Mouse (Mus musculus) MEL (cell line): ENCODE results near the gene Tbc1d13. TPM values are rescaled to one million over a fixed set of nuclear protein-coding genes. Genes with fewer than 3 reads are reported as not detected.

ENCODE experiments used
- DNase-seq: peaks from one replicate; pipeline ENCODE4 v3.0.0; 2011; ENCODE audit warnings: low read depth, low spot score
- H3K27ac ChIP-seq: 2 replicates; pipeline ENCODE4 v1.5.1; 2012; ENCODE audit warnings: low read depth, mild to moderate bottlenecking, control low read depth, low read length, moderate library complexity; ENCODE audit not compliant: control insufficient read depth
- H3K27me3 ChIP-seq, 2 experiments: fragments of 150-350 bp in 1 of 2; sonication (generic) in 1 of 2; 2 replicates each; pipeline ENCODE4 v1.6.1; 2012; ENCODE audit warnings: low read length in 2 of 2, mild to moderate bottlenecking in 2 of 2, improper control_type of control experiment in 1 of 2, moderate library complexity in 1 of 2; ENCODE audit not compliant: insufficient read depth in 2 of 2, control insufficient read depth in 1 of 2
- H3K36me3 ChIP-seq, 2 experiments: 2 replicates each; pipeline ENCODE4 v1.6.1; 2012 to 2014; ENCODE audit warnings: low read length in 2 of 2, improper control_type of control experiment in 1 of 2, inconsistent platforms in 1 of 2, mild to moderate bottlenecking in 1 of 2; ENCODE audit not compliant: insufficient read depth in 2 of 2, control insufficient read depth in 1 of 2
- H3K4me1 ChIP-seq, 2 experiments: fragments of 150-350 bp in 1 of 2; sonication (generic) in 1 of 2; 2 replicates each; pipeline ENCODE4 v1.6.1; 2012; ENCODE audit warnings: low read length in 2 of 2, improper control_type of control experiment in 1 of 2, mild to moderate bottlenecking in 1 of 2; ENCODE audit not compliant: insufficient read depth in 2 of 2, control insufficient read depth in 1 of 2
- H3K4me3 ChIP-seq, 2 experiments: fragments of 150-350 bp in 1 of 2; sonication (generic) in 1 of 2; 2 replicates each; pipeline ENCODE4 v1.5.1; 2012; ENCODE audit warnings: low read depth in 2 of 2, low read length in 2 of 2, mild to moderate bottlenecking in 2 of 2, moderate library complexity in 2 of 2, control low read depth in 1 of 2, improper control_type of control experiment in 1 of 2; ENCODE audit not compliant: control insufficient read depth in 1 of 2, insufficient read depth in 1 of 2
- H3K79me2 ChIP-seq: 2 replicates; pipeline ENCODE4 v1.6.1; 2012; ENCODE audit warnings: mild to moderate bottlenecking, low read length, moderate library complexity; ENCODE audit not compliant: control insufficient read depth, poor library complexity, insufficient read depth
- H3K9ac ChIP-seq: 2 replicates; pipeline ENCODE4 v1.6.1; 2012; ENCODE audit warnings: low read depth, mild to moderate bottlenecking, control low read depth, low read length, moderate library complexity; ENCODE audit not compliant: control insufficient read depth, poor library complexity, severe bottlenecking
- H3K9me3 ChIP-seq: fragments of 150-350 bp; sonication (generic); replicated peaks from 2 replicates; pipeline ENCODE4 v1.6.1; 2012; ENCODE audit warnings: mild to moderate bottlenecking, low read length, improper control_type of control experiment, moderate library complexity; ENCODE audit not compliant: insufficient read depth
- BHLHE40 ChIP-seq: IDR thresholded peaks from 2 replicates; pipeline ENCODE4 v1.6.1; 2012; ENCODE audit warnings: low read depth, mild to moderate bottlenecking, inconsistent platforms, low read length, improper control_type of control experiment, borderline replicate concordance
- CHD1 ChIP-seq: IDR thresholded peaks from 2 replicates; pipeline ENCODE4 v1.6.1; 2012; ENCODE audit warnings: low read depth, mild to moderate bottlenecking, inconsistent platforms, low read length, improper control_type of control experiment
- CHD2 ChIP-seq: IDR thresholded peaks from 2 replicates; pipeline ENCODE4 v1.6.1; 2011; ENCODE audit warnings: low read length, improper control_type of control experiment
- CTCF ChIP-seq, 3 experiments: IDR thresholded peaks in 2 of 3; conservative IDR thresholded peaks in 1 of 3; 2 replicates each; pipeline ENCODE4 v1.5.1; 2011 to 2012; ENCODE audit warnings: low read length in 3 of 3, low read depth in 2 of 3, mild to moderate bottlenecking in 2 of 3, improper control_type of control experiment in 1 of 3, inconsistent platforms in 1 of 3, mixed read lengths in 1 of 3, moderate library complexity in 1 of 3; ENCODE audit not compliant: control insufficient read depth in 1 of 3, insufficient read depth in 1 of 3, poor library complexity in 1 of 3, severe bottlenecking in 1 of 3
- E2F4 ChIP-seq: IDR thresholded peaks from 2 replicates; pipeline ENCODE4 v1.6.1; 2011; ENCODE audit warnings: low read depth, low read length, improper control_type of control experiment, borderline replicate concordance
- ELF1 ChIP-seq: IDR thresholded peaks from 2 replicates; pipeline ENCODE4 v1.6.1; 2014; ENCODE audit warnings: low read depth, mild to moderate bottlenecking, inconsistent platforms, low read length, improper control_type of control experiment, moderate library complexity
- EP300 ChIP-seq, 2 experiments: IDR thresholded peaks; 2 replicates each; pipeline ENCODE4 v1.6.1; 2011; ENCODE audit warnings: improper control_type of control experiment in 2 of 2, low read length in 2 of 2, low read depth in 1 of 2, mild to moderate bottlenecking in 1 of 2
- ETS1 ChIP-seq: IDR thresholded peaks from 2 replicates; pipeline ENCODE4 v1.6.1; 2012; ENCODE audit warnings: low read depth, mild to moderate bottlenecking, inconsistent platforms, low read length, improper control_type of control experiment, moderate library complexity
- GABPA ChIP-seq: IDR thresholded peaks from 2 replicates; pipeline ENCODE4 v1.6.1; 2012; ENCODE audit warnings: low read depth, mild to moderate bottlenecking, inconsistent platforms, low read length, improper control_type of control experiment, moderate library complexity
- HCFC1 ChIP-seq: IDR thresholded peaks from 2 replicates; pipeline ENCODE4 v1.6.1; 2012; ENCODE audit warnings: low read depth, mild to moderate bottlenecking, inconsistent platforms, low read length, improper control_type of control experiment, moderate library complexity
- JUND ChIP-seq: IDR thresholded peaks from 2 replicates; pipeline ENCODE4 v1.6.1; 2011; ENCODE audit warnings: low read depth, mild to moderate bottlenecking, improper control_type of control experiment, low read length
- KAT2A ChIP-seq: conservative IDR thresholded peaks from 2 replicates; pipeline ENCODE4 v1.6.1; 2012; ENCODE audit warnings: low read depth, low read length, improper control_type of control experiment, inconsistent platforms
- MAFK ChIP-seq: IDR thresholded peaks from 2 replicates; pipeline ENCODE4 v1.6.1; 2011; ENCODE audit warnings: low read depth, mild to moderate bottlenecking, low read length, improper control_type of control experiment, borderline replicate concordance
- MAX ChIP-seq: IDR thresholded peaks from 2 replicates; pipeline ENCODE4 v1.6.1; 2011; ENCODE audit warnings: low read length, improper control_type of control experiment
- MAZ ChIP-seq: IDR thresholded peaks from 2 replicates; pipeline ENCODE4 v1.6.1; 2012; ENCODE audit warnings: low read depth, mild to moderate bottlenecking, inconsistent platforms, low read length, improper control_type of control experiment
- MXI1 ChIP-seq: IDR thresholded peaks from 2 replicates; pipeline ENCODE4 v1.6.1; 2011; ENCODE audit warnings: mild to moderate bottlenecking, low read depth, low read length, improper control_type of control experiment
- MYC ChIP-seq: IDR thresholded peaks from 2 replicates; pipeline ENCODE4 v1.6.1; 2011; ENCODE audit warnings: low read depth, mild to moderate bottlenecking, low read length, improper control_type of control experiment, moderate library complexity
- NELFE ChIP-seq: IDR thresholded peaks from 2 replicates; pipeline ENCODE4 v1.6.1; 2011; ENCODE audit warnings: low read depth, low read length, improper control_type of control experiment
- NRF1 ChIP-seq: IDR thresholded peaks from 2 replicates; pipeline ENCODE4 v1.6.1; 2014; ENCODE audit warnings: low read depth, mild to moderate bottlenecking, inconsistent platforms, low read length, improper control_type of control experiment, moderate library complexity; ENCODE audit not compliant: poor library complexity, insufficient read depth, severe bottlenecking
- POLR2A ChIP-seq, 2 experiments: IDR thresholded peaks; 2 replicates each; pipeline ENCODE4 v1.6.1; 2011 to 2012; ENCODE audit warnings: low read length in 2 of 2, mild to moderate bottlenecking in 2 of 2, control low read depth in 1 of 2, improper control_type of control experiment in 1 of 2, low read depth in 1 of 2, moderate library complexity in 1 of 2; ENCODE audit not compliant: control insufficient read depth in 1 of 2, insufficient read depth in 1 of 2, poor library complexity in 1 of 2
- POLR2AphosphoS2 ChIP-seq: IDR thresholded peaks from 2 replicates; pipeline ENCODE4 v1.6.1; 2011; ENCODE audit warnings: low read length, improper control_type of control experiment
- RAD21 ChIP-seq: IDR thresholded peaks from 2 replicates; pipeline ENCODE4 v1.6.1; 2011; ENCODE audit warnings: mild to moderate bottlenecking, low read depth, low read length, improper control_type of control experiment
- RCOR1 ChIP-seq: IDR thresholded peaks from 2 replicates; pipeline ENCODE4 v1.6.1; 2012; ENCODE audit warnings: low read depth, mild to moderate bottlenecking, inconsistent platforms, low read length, improper control_type of control experiment
- SIN3A ChIP-seq: IDR thresholded peaks from 2 replicates; pipeline ENCODE4 v1.6.1; 2012; ENCODE audit warnings: low read length, improper control_type of control experiment, inconsistent platforms
- TAL1 ChIP-seq: IDR thresholded peaks from 2 replicates; pipeline ENCODE4 v1.6.1; 2012; ENCODE audit warnings: mild to moderate bottlenecking, inconsistent platforms, low read length, moderate library complexity, mixed read lengths
- TBP ChIP-seq: IDR thresholded peaks from 2 replicates; pipeline ENCODE4 v1.8.0; 2011; ENCODE audit warnings: low read depth, low read length, improper control_type of control experiment
- TCF12 ChIP-seq: IDR thresholded peaks from 2 replicates; pipeline ENCODE4 v1.6.1; 2014; ENCODE audit warnings: low read depth, mild to moderate bottlenecking, inconsistent platforms, low read length, improper control_type of control experiment, moderate library complexity
- UBTF ChIP-seq: IDR thresholded peaks from 2 replicates; pipeline ENCODE4 v1.6.1; 2012; ENCODE audit warnings: low read depth, mild to moderate bottlenecking, inconsistent platforms, low read length, improper control_type of control experiment, moderate library complexity, borderline replicate concordance; ENCODE audit not compliant: insufficient read depth
- USF1 ChIP-seq: IDR thresholded peaks from 2 replicates; pipeline ENCODE4 v1.6.1; 2014; ENCODE audit warnings: low read depth, mild to moderate bottlenecking, inconsistent platforms, low read length, improper control_type of control experiment, moderate library complexity
- USF2 ChIP-seq, 2 experiments: IDR thresholded peaks; 2 replicates each; pipeline ENCODE4 v1.6.1; 2011 to 2012; ENCODE audit warnings: improper control_type of control experiment in 2 of 2, low read length in 2 of 2, borderline replicate concordance in 1 of 2, inconsistent platforms in 1 of 2, low read depth in 1 of 2, mild to moderate bottlenecking in 1 of 2; ENCODE audit not compliant: insufficient read depth in 1 of 2
- ZC3H11A ChIP-seq: IDR thresholded peaks from 2 replicates; pipeline ENCODE4 v1.6.1; 2012; ENCODE audit warnings: low read depth, mild to moderate bottlenecking, inconsistent platforms, low read length, improper control_type of control experiment
- ZKSCAN1 ChIP-seq: IDR thresholded peaks from 2 replicates; pipeline ENCODE4 v1.6.1; 2012; ENCODE audit warnings: low read depth, mild to moderate bottlenecking, inconsistent platforms, low read length, improper control_type of control experiment, moderate library complexity
- ZMIZ1 ChIP-seq: IDR thresholded peaks from 2 replicates; pipeline ENCODE4 v1.6.1; 2012; ENCODE audit warnings: low read depth, mild to moderate bottlenecking, inconsistent platforms, low read length, improper control_type of control experiment, moderate library complexity
- ZNF384 ChIP-seq: IDR thresholded peaks from 2 replicates; pipeline ENCODE4 v1.6.1; 2012; ENCODE audit warnings: low read depth, mild to moderate bottlenecking, inconsistent platforms, low read length, improper control_type of control experiment
- polyA plus RNA-seq, 2 experiments: library from polyadenylated mRNA; stranded (reverse) in 1 of 2; unstranded in 1 of 2; fragments of >175 nt in 1 of 2; fragments of >200 nt in 1 of 2; gene quantifications; 2 replicates each; pipeline versions ENCODE4 v1.2.1 to v1.2.4; 2012; ENCODE audit warnings: low replicate concordance in 2 of 2, low read depth in 1 of 2; ENCODE audit not compliant: insufficient read length in 2 of 2, insufficient read depth in 1 of 2, missing spikeins in 1 of 2
- total RNA-seq: library from RNA; depleted of rRNA; stranded (reverse); fragments of 300-350 nt; gene quantifications from 2 replicates; pipeline ENCODE4 v1.2.3, GENCODE M21; 2012

The Tbc1d13 gene
- total and polyA plus RNA-seq, 3 experiments = 62.4 to 78.5 TPM; not detected in 1

GRCm38 (mm10) chr2:30124472-30125274, 8.9 kb upstream of the Tbc1d13 start, which contains the start of gene Zer1:
Gene Zer1, minus strand, starts transcription at chr2:30124585.
- Histone ChIP-seq H3K9me3 (no peaks in the 10 kb centered on the region), H3K4me1 (peaks cover 2 to 11% of the 10 kb centered on the region in 2 experiments)
- TF ChIP-seq RAD21 = no peak
- TF ChIP-seq POLR2A (IDR thresholded peaks at IDR 0.05; ENCODE audit: control insufficient read depth in 1 of 2, insufficient read depth in 1 of 2, low read depth in 1 of 2, low read length in 2 of 2, poor library complexity in 1 of 2) = peak; percentile 80 to 96
- peak; percentile 76 for TF ChIP-seq TCF12
- no peak for TF ChIP-seq TAL1
- TF ChIP-seq ZKSCAN1 = no peak
- TF ChIP-seq CHD1 = no peak
- peak; percentile 90 for TF ChIP-seq NELFE
- peak; percentile 85 for TF ChIP-seq BHLHE40
- TF ChIP-seq MAZ = peak; percentile 80; the same call in 1 of the 2 replicates
- no peak; the same call in 1 of the 2 replicates for TF ChIP-seq UBTF
- peak; percentile 83 for TF ChIP-seq ELF1
- TF ChIP-seq KAT2A = peak; percentile 66; the same call in 1 of the 2 replicates
- TF ChIP-seq NRF1 = peak; percentile 28; the same call in 1 of the 2 replicates
- peak; percentile 92 for TF ChIP-seq SIN3A
- TF ChIP-seq MAFK = peak; percentile 27; the same call in 1 of the 2 replicates
- TF ChIP-seq MAX = peak; percentile 68; the same call in 1 of the 2 replicates
- peak; percentile 68 for TF ChIP-seq USF1
- 0 out of 6 replicates have a peak, but pooled peaks of 1 of the 3 experiments have one; percentile 5 for TF ChIP-seq CTCF (IDR thresholded peaks at IDR 0.05 in 2 of 3, conservative IDR thresholded peaks at IDR 0.05 in 1 of 3; ENCODE audit: control insufficient read depth in 1 of 3, insufficient read depth in 1 of 3, low read depth in 2 of 3, low read length in 3 of 3, poor library complexity in 1 of 3, severe bottlenecking in 1 of 3)
- peak; percentile 64 for TF ChIP-seq ETS1
- 0 out of 2 replicates have a peak, but pooled peaks have one; percentile 10 for TF ChIP-seq GABPA
- no peak for TF ChIP-seq CHD2
- peak; percentile 90 for TF ChIP-seq MYC
- peak; percentile 71; the same call in 1 of the 2 replicates for TF ChIP-seq TBP
- peak; percentile 87 for TF ChIP-seq HCFC1
- TF ChIP-seq JUND = no peak
- TF ChIP-seq ZC3H11A = no peak
- TF ChIP-seq USF2 (IDR thresholded peaks at IDR 0.05; ENCODE audit: borderline replicate concordance in 1 of 2, insufficient read depth in 1 of 2, low read depth in 1 of 2, low read length in 2 of 2) = no peak
- TF ChIP-seq POLR2AphosphoS2 = peak; percentile 68; the same call in 1 of the 2 replicates
- TF ChIP-seq ZMIZ1 = peak; percentile 79
- TF ChIP-seq ZNF384 = no peak
- TF ChIP-seq E2F4 = peak; percentile 66; the same call in 1 of the 2 replicates
- 0 out of 2 replicates have a peak, but pooled peaks have one; percentile 9 for TF ChIP-seq RCOR1
- TF ChIP-seq MXI1 = peak; percentile 90
- peak in 1 of 2 experiments; percentile 45; a peak in 1 of 4 replicates for TF ChIP-seq EP300 (IDR thresholded peaks at IDR 0.05; ENCODE audit: low read depth in 1 of 2, low read length in 2 of 2)

More at GRCm38 (mm10) chr2:30124472-30125274, 8.9 kb upstream of the Tbc1d13 start, which contains the start of gene Zer1:
- Histone ChIP-seq H3K4me3 (peak within 1 kb of the TSS; percentile 74 to 95), H3K27ac (peak within 1 kb of the TSS; percentile 97), H3K36me3 (peaks cover 0 to 7% of the 10 kb centered on the region in 2 experiments; a peak in 2 of 4 replicates), H3K9ac (peak within 1 kb of the TSS; percentile 93), H3K27me3 (no peaks in the 10 kb centered on the region), H3K79me2 (peaks cover 2% of the 10 kb centered on the region; the same call in 1 of the 2 replicates)
- DNase-seq = peak; percentile 97
